Mouse (Mus musculus): ENCODE measurements around the gene Cntn4.

- TF ChIP-seq POLR2A (IDR thresholded peaks at IDR 0.05; ENCODE audit: low read depth, low read length) (no peak), CTCF (conservative IDR thresholded peaks at IDR 0.05; ENCODE audit: insufficient read depth, insufficient read length, low read depth, low read length) (no peak)
Measured at GRCm38 (mm10) chr6:106237046-106237948, 559.8 kb downstream of the Cntn4 start.
